Mouse (Mus musculus) left cerebral cortex, adult 2 months (tissue): Measurements from ENCODE around the gene Mrap. TPM values are rescaled to one million over a fixed set of nuclear protein-coding genes. Genes with fewer than 3 reads are reported as not detected.

Experiments used
- DNase-seq, 2 experiments: peaks; one replicate each; pipeline ENCODE4 v3.0.0; 2021 to 2022; ENCODE audit warnings: low spot score in 2 of 2, mixed read lengths in 1 of 2; ENCODE audit errors: extremely low spot score in 1 of 2
- H3K27ac ChIP-seq: fragments of 200-600 bp; 2 replicates; pipeline ENCODE4 v1.8.1; 2022
- H3K4me3 ChIP-seq: fragments of 200-600 bp; 2 replicates; pipeline ENCODE4 v1.8.1; 2022
- CTCF ChIP-seq: fragments of 200-600 bp; IDR thresholded peaks from 2 replicates; pipeline ENCODE4 v1.8.1; 2022; ENCODE audit warnings: antibody characterized with exemption, mild to moderate bottlenecking, moderate library complexity
- intact Hi-C: fragments of 180-260 bp; cut with DNase I; formaldehyde crosslinking; loops from one replicate; pipeline ENCODE4 v1.15.1; 2025
- total RNA-seq, 2 experiments: library from RNA; stranded (reverse); gene quantifications; 2 replicates each; pipeline ENCODE4 v1.2.3; 2021

Mrap gene
- total RNA-seq, 2 experiments from 2014 or later = 0.47 TPM; not detected in 1

- DNase-seq = no peak
- intact Hi-C loops = no loop called here
- no peak for TF ChIP-seq CTCF
- H3K27ac ChIP-seq = no peak overlapping the region
- H3K4me3 ChIP-seq = no peak overlapping the region
These were observed 60.4 kb downstream of the Mrap start for GRCm38 (mm10) chr16:90798446-90798845.

GRCm38 (mm10) chr16:90798848-90799247, 60.8 kb downstream of the Mrap start:
- DNase-seq = no peak
- intact Hi-C loops = no loop called here
- no peak overlapping the region for H3K4me3 ChIP-seq
- TF ChIP-seq CTCF = no peak
- no peak overlapping the region for H3K27ac ChIP-seq

Other genes starting within 250 kb of the Mrap start
- gene Mis18a, start 10.8 kb upstream of the Mrap start, total RNA-seq = 1 to 10 TPM; 5.4 to 8.2 TPM
- 10 to 100 TPM; 15.8 to 21.3 TPM for gene Urb1, start 72.2 kb downstream of the Mrap start, total RNA-seq
- 1 to 10 TPM; 1.7 to 2.7 TPM for gene Eva1c, start 88.5 kb downstream of the Mrap start, total RNA-seq
- 10 to 100 TPM; 40.6 to 42.1 TPM for gene Cfap298, start 196.9 kb downstream of the Mrap start, total RNA-seq